Mouse (Mus musculus) adrenal gland, postnatal 36 days (tissue): ENCODE results near the gene Kctd20. TPM values are rescaled to one million over a fixed set of nuclear protein-coding genes. Genes with fewer than 3 reads are reported as not detected.

Experiments used
- DNase-seq, 2 experiments: peaks; one replicate each; pipeline ENCODE4 v3.0.0; 2021; ENCODE audit warnings: mixed read lengths in 1 of 2
- long read RNA-seq, 2 experiments: library from polyadenylated mRNA; stranded (forward); transcript quantifications; one replicate each; pipeline ENCODE4 v2.0.0; 2021; ENCODE audit warnings: borderline sequencing depth in 2 of 2
- total RNA-seq, 2 experiments: library from RNA; stranded (reverse); gene quantifications; 2 replicates each; pipeline ENCODE4 v1.2.3; 2021

The Kctd20 gene
- total RNA-seq = 10 to 100 TPM; 54.8 to 60.0 TPM
- long read RNA-seq, experiment 1, full-length matches to known transcripts = 54 of 74 reads
- long read RNA-seq, experiment 1, partial matches to known transcripts = 14 of 74 reads
- long read RNA-seq, experiment 1, other reads (novel, unspliced or antisense) = 6 of 74 reads
- long read RNA-seq, experiment 2, full-length matches to known transcripts = 17 of 18 reads
- long read RNA-seq, experiment 2, partial matches to known transcripts = 0 of 18 reads
- long read RNA-seq, experiment 2, other reads (novel, unspliced or antisense) = 1 of 18 reads

DNA sequence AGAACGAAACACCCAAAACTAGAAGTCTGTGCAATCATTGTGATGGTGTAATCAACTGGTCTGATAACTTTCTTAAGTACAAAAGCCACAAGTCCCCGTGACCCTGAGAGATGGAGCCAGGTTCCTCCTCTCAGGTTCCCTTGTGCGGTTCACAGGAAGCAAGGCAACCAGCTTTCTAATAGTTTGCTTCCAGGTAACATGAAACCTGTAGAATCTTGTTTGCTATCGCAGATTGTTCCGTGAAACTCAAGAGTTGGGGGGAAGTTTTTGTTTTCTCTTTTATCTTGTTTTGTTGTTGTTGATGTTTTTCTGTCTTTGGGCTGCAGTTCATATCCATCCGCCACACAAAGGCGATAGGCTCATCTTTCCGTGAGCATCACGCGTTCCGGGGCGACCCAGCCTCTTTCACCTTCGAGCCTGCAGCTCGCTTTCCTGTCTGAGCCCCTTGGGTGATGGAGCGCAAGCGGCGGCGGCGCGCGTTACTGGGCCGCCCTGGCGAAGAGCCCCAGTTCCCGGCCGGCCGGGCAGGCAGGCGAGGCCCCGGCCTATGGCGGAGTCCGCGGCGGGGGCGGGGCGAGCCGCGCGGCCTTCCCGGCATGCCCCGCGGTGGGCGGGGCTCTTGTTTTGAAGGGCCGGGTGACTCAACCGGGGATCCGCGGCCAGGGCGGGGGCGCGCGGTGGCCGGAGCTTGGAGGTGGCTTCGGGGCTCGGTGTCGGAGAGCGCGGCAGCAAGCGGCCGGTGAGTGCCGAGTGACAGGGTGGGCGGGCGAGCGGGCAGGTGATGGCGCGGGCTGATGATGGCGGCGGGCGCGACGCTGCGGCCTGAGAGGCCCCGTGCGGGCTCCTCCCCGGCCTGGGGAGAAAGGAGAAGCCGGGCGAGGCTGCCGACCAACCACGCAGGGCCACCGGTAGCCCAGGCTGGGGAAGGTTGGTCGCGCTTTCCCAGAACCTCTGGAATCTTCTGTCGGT, at the start of gene Kctd20:
Gene Kctd20 (plus strand): TSS at position 120 of the 969 bp plus-strand sequence.
- DNase-seq = peak; percentile 95 to 97

DNA sequence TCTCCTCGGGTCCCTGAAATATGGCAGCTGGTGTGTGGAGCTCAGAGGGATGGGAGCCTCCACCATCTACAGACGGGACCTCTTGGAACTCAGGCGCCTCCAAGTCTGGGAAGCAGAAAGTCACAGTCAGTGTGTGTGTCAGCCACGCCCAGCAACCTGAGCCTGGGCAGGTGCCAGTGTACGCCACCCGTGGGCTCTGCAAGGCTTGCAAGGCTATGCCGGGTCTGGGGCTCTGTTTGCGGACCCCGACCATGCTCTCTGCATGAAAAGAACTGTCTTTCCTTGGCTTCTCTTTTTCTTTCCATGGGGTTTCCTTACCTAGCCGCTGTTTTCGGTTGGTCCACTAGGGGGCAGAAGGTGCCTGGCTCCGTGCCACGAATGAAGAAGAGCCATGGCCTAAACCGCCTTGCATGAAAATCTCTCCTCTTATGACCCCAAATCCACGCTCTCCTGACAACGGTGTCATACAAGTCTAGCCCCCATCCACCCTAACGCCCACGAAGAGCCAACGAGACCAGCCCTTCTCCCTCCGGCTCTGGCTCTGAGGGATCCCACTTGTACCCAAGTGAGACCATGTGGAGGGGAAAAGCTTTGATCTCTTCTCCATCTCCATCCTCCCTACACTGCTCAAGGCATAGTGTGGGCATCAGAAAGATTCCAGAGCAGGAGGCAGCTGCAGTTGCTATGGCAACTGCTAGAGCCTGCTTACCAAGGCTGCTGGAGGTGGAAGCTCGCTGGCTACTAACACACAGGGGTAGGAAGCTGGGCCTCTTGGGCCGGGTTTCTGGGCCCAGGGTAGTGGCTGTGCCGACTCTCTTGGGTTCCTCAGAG, 47.0 kb upstream of the Kctd20 start:
- peak; percentile 75 to 77 for DNase-seq

DNA sequence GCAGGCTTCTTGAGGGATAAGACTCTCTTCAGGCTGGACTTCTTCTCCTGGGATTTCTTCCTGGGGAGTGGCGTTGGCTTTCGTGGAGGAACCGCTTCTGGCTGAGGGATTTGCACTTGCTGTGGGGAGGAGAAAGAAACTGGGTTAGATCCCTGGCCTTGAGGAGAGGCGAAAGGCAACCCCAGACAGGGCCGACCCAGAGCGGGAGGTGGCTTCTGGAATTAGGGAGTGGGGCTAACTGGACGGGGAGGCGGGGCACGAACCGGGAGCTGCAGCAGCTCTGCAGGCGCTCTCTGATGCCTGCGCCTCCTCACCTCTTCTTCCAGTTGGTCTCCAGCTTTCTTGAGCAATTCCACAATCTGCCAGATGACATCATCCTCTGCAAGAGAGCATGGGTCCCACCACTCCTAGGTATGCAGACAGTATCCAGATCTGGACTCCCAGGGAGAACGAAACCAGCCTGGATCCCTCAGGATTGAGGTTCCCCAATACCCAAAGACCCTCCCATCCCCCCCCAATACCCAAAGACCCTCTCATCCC, 46.3 kb upstream of the Kctd20 start:
- no peak for DNase-seq

DNA sequence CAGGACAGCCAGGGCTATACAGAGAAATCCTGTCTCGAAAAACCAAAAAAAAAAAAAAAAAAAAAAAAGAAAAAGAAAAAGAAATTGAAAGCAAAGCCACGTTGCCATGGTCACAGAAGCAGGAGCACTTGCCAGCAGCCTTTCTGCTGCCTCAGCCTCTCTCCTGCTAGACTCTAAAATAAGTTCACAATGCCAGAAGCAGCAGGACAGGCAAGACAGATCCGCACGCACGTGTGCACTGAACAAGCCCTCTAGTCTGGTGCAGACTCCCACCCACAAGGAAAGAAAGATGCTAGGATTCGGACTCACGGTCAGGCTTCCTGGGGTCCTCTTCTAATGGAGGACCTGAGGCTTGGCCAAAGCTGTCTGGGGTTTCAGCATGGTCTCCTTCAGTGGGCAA, 43.8 kb upstream of the Kctd20 start:
- DNase-seq = no peak

DNA sequence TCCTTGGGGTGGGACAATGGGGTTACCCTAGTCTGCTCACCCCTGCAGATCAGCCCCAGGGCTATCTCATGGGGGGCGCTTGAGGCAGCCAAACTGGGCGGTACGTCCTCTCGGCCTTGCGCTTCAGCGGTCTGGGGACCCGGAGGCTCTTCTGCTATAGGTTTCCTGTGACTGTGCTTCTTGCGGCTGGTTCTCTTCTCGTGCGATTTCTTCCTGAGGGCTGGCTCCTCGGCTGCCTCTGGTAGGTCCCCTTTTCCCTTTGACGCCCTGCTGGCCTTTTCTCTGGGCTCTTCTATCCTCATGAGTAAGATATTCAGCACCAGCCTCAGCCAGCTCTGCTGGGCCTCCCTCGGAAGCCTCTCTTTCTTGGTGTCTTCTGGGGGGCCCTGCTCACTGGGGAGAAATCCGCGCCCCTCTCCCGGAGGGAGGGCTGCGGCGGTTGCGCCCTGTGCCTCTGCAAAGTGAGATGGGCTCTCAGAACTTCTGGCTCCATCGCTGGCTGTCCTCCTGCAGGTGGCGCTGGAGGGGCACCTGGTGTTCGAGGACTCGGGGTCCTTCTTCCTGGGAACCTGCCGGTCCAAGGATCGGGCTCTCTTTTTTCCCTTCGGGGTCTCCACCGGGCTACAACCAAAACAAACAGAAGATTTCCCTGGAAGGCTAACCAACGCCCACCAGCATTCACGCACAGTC, 42.4 kb upstream of the Kctd20 start:
- peak; percentile 66 to 75 for DNase-seq

DNA sequence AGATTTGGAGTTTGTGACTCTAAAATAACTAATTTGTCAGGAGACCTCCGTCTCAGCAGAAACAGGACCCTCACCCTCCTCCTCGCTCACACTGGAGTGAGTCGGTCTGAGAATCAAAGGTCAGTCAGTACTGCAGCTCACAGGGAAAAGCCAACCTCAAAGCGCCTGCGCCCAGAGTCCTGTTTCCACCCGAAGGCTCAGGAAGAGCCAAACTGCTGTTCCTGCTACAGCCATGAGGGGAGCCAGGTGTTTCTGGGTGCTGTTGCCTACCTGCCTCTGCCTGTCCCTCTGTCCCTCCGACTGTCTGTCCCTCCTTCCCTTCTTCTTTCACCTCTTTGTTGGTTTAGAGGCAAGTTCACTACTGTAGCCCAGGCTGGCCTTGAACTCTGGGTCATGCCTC, 41.6 kb upstream of the Kctd20 start:
- DNase-seq = no peak

DNA sequence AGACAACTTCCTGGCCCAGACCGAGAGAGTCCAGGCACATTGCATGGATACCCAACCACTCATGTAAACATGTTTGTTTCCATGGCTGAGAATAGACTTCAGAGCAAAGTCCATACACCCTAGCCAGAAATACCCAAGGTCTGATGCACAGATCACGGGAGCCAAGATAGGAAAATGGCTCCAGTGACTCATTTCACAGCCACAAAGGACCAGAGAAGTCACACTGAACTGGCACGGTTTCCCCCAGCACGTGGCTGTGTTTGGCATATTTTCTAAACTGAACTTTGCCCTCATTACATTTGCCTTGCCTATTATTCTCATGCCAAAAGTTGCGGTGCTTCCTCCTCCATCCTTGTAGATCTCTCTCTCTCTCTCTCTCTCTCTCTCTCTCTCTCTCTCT, 38.5 kb upstream of the Kctd20 start:
- peak; percentile 54 to 70 for DNase-seq

DNA sequence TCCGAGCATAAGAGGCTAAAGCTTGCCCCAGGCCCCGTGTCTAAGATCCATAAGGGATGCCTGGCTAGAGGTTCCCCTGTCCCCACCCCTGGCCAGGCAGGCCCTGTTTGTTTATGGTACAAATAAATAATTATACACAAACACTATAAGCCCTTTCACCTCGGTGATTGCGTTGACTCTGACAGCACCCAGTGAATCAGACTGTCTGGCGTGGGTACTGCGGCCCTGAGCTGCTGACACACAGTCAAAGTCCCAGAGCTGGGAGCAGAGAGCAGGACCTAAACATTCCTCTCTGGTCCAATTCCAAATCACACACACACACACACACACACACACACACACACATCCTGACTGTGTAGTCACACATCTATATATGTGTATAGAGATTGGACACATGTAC, 37.8 kb upstream of the Kctd20 start:
- DNase-seq = peak; percentile 45 to 50

DNA sequence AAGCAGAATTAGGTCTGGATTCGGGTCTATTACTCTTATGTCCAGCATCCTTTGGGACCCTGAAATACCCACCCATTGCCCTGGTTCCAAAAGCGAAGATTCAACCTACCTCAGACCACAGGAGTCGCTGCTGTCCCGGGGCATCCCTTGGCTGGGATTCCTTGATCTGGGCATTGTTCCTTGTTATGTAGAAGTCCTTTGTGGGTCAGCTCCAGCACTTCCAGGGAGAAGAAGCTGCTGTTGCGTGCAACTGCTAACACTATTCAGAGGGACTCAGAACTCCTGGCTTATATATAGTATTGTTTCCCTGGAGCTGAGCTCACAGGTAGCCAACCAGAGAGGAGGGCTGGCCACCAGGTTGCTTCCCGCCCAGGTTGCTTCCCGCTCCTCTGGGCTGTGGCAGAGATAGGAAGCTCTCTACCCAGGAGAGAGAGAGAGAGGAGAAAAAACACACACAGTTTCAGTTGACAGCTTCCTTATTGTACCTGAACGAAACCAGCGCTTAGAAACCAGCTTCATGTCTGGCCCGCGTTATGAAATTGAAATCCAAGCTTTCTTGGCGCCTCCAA, 36.6 kb upstream of the Kctd20 start, which contains the start of gene 4930539E08Rik:
Gene 4930539E08Rik (minus strand): TSS at position 265 of the 569 bp plus-strand sequence.
- no peak for DNase-seq

DNA sequence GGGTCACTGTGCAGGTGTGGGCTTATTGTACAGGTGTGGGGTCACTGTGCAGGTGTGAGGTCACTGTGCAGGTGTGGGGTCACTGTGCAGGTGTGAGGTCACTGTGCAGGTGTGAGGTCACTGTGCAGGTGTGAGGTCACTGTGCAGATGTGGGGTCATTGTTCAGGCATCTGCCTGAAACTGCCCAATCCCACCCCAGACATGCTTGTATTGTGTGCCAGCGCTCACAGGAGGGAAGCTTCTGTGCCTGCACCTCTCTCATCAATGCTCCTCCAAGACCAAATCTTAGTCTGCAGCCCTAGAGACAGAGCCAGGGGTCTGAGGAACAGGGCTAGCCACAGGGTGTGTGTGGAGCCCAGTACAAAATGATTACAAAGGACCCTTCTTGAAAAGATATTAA, 35.2 kb upstream of the Kctd20 start:
- DNase-seq = no peak

DNA sequence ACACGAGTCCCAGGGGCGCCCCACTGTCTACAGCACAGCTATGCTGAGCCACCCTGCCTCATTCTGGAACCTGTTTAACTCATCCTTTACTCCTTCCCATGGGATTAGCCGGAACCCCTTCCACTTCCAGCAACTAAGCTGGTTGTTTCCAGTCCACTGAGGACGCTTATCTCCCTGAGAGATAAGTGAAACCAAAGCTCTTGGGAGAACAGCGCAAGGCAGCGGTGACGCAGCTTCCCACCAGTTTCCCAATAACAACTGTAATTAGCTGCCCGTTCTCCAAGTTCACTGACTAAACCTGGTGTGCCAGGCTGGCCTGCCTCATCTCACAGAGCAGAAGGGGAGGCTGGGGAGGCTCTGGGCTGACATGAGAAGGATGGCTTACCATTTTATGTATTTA, 30.7 kb upstream of the Kctd20 start:
- DNase-seq = peak; percentile 38 to 48

DNA sequence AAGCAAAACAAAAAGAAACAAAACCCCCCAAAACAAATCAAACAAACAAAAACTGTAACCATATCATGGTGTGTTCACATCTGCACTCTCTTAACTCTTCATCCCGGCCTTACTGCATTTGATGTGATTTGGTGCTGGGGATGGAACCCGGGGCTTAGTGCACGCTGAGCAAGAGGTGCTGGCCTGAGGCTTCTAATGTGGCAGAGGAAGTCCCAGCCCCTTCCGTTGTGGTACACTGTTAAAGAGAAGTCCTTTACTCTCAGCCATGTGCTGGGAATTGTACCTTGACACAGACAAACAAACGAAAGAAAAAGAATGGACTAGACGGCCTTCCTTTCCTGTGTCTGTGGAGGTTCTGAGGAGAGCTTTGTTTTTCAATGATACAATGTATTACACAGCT, 29.7 kb upstream of the Kctd20 start:
- no peak for DNase-seq

DNA sequence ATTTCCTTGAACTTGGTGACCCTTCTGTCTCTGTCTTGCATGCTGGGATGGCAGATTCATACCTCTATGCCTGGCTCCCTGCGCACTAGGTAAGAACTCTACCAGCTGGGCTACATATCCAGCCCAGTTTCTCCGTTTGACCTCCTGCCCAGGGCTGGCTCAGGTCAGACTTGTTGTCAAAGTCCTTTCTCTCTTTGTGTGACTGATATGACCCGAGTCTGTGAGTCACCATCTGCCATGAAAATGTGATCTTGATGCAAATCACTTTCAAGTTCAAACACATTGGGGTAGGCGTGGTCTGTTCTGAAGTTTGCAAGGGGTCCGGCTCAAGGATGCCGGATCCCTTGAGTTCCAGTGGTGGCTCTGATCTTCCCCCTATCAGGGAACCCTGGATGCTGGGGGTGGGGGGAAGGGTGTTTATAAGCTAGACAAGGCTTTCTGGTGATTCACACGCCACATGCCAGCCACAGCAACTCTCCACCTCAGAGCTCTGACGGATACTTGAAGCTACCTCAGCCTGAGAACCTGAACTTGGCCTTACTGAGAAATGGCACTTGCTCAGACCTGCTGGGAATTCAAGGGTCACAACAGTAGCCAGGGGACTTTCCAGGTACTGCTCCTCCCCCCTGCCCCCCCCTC, 26.7 kb upstream of the Kctd20 start:
- DNase-seq = peak; percentile 27 to 32

DNA sequence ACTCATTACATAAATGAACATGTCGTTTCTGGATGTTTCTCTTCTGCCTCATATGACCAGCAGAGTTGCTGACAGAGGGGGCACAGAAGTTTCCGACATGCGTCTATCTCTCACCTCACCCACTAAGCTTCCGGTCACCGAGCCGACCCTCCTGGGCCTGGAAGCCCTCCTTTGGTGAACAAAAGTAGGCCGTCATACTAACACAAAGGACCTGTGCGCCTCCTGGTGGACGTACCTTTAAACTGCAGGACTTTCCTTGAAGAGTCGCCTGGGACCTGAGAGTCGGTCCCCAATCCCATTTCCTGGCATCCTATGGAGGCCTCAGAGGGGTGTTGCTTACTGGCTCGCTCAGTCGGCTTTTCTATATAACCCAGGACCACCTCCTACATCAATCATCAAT, 25.4 kb upstream of the Kctd20 start:
- peak; percentile 76 to 82 for DNase-seq

DNA sequence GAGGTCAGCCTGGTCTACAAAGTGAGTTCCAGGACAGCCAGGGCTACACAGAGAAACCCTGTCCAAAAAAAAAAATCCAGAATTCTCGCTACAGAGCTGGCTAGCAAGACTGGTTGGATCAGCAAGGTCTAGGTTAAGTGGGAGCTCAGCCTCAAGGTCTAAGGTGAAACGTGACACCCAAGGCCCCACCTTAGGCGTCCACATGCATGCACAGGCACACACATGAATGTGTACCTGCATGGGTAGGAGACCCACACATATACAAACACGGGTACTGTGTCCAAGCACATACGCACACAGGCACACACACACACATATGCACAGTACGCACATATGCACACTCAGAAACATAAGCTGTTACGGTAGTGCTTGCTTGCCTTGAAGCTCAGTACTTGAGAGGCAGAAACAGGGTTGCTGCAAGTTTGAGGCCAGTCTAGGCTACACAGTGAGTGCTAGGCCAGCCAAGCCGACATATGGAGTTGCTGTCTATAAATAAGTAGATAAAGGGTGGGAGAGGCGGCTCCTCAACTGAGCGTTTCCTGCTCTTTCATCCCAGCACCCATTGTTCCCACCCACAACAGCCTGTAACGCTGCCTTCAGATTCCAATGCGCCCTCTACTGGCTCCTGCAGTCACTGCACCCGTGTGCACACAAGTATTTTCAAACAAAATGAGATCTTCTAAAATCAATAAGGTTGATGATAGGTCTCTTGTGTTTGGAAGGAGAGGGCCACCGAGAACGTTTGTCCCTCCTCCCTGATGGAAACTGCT, 24.7 kb upstream of the Kctd20 start:
- peak; percentile 59 to 73 for DNase-seq

DNA sequence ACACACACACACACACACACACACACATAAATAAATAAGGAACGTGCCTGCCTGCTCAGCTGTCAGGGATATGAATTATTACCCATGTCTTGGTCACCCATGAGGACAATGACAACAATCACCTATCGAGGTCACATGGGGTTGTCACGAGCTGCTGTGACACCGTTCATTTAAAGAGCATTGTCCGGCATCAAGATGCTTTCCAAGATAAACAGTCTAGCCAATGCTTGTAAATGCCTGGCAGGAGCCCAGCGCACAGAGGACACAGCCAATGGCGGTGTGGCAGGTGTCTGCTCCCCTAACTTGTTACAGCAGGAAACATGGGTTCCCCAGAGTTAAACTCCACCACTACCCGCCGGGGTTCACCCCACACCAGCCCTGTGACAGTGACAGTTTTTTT, 23.7 kb upstream of the Kctd20 start:
- no peak for DNase-seq

DNA sequence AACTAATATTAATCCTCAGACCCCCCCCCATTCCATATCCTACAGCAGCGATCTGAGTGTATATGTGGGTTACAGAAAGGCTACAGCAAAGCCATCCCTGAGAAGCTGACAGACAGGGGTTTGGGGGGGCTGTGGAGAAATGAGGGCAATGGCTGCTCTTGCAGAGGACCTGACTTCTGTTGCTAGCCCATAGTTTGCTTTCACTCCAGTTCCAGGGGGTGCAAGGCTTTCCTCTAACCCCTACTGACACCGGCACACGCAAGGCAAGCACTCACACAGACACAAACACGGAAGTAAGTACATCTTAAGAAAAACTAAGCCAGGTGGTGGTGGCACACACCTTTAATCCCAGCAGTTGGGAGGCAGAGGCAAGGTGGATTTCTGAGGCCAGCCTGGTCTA, 22.4 kb upstream of the Kctd20 start:
- DNase-seq = no peak

DNA sequence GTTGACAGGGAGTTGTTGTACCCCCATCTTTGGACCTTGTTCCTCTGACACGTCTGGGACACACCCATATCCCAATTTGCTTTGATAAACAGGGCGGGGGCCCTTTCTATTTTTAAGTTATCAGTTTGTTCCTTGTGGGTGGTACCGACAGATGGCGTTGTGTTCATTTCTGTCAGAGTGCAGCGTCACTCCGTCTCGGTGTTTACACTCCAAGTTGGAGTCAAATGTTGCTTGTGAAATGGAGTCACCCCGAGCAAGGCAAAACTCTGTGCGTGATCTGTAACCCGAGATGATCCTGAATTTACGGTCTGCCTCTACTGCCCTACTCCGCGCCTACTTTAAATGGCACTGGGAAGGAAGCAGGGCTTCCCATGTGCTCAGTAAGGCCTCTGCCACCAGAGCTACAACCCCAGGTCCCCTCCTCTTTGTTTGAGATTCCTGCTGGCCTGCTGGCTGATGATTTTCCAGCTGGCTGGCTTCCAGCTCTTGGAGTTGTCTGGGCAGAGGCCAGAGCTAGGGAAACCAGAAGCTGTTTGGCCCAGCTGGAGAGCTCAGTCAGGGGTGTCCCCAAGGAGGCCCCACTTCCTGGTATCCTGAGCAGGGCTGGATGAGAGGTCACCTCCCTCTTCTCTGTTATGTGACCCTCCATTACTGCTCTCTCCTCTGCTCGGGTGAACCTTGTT, 21.2 kb upstream of the Kctd20 start:
- DNase-seq = peak; percentile 92 to 93
